Mouse (Mus musculus) midbrain, embryonic 11.5 days (tissue): ENCODE measurements at regions not wholly inside any gene's neighbourhood (a gene's known extent, or its start where the extent isn't known, plus 50 kb on each side); places are given as distances from the start of the nearest gene placed in this dataset.

Experiments used
- ATAC-seq: fragments of 200-750 bp; cut with Nextera tagmentation; 2 replicates; pipeline ENCODE4 v1.8.0; 2017; ENCODE audit warnings: moderate TSS enrichment, moderate library complexity; ENCODE audit not compliant: low FRiP score
- DNase-seq: peaks from one replicate; pipeline ENCODE4 v3.0.0; 2015; ENCODE audit warnings: low spot score; ENCODE audit errors: missing footprints
- H3K27ac ChIP-seq: fragments of 300-500 bp; sonication (generic); 2 replicates; pipeline ENCODE4 v1.5.1; 2014; ENCODE audit warnings: low read depth, low read length
- H3K27me3 ChIP-seq: fragments of 300-500 bp; sonication (generic); 2 replicates; pipeline ENCODE4 v1.6.1; 2014; ENCODE audit warnings: mild to moderate bottlenecking, low read length, moderate library complexity, mixed read lengths; ENCODE audit not compliant: control insufficient read depth, insufficient read depth
- H3K36me3 ChIP-seq: fragments of 300-500 bp; sonication (generic); 2 replicates; pipeline ENCODE4 v1.6.1; 2014; ENCODE audit warnings: mild to moderate bottlenecking, low read length, moderate library complexity, mixed read lengths; ENCODE audit not compliant: control insufficient read depth, insufficient read depth
- H3K4me1 ChIP-seq: fragments of 300-500 bp; sonication (generic); 2 replicates; pipeline ENCODE4 v1.6.1; 2014; ENCODE audit warnings: low read length; ENCODE audit not compliant: control insufficient read depth, insufficient read depth
- H3K4me2 ChIP-seq: fragments of 300-500 bp; sonication (generic); 2 replicates; pipeline ENCODE4 v1.6.1; 2014; ENCODE audit warnings: mild to moderate bottlenecking, moderate library complexity
- H3K4me3 ChIP-seq: fragments of 300-500 bp; sonication (generic); 2 replicates; pipeline ENCODE4 v1.5.1; 2014; ENCODE audit warnings: low read depth, low read length
- H3K9ac ChIP-seq: fragments of 300-500 bp; sonication (generic); 2 replicates; pipeline ENCODE4 v1.6.1; 2014; ENCODE audit warnings: low read length
- H3K9me3 ChIP-seq: fragments of 300-500 bp; sonication (generic); 2 replicates; pipeline ENCODE4 v1.6.1; 2016; ENCODE audit warnings: low read length; ENCODE audit not compliant: control insufficient read depth
- whole genome bisulfite sequencing: fragments of 180-500 bp; shearing (Covaris S2); extraction: QIAGEN DNeasy Blood & Tissue Kit; methylation state at CpG from one replicate; pipeline ENCODE4 v1.1.7; 2014; 5-methylcytosine and 5-hydroxymethylcytosine counted together

GRCm38 (mm10) chr3:6887936-6888335, 267.7 kb upstream of the 1700008P02Rik start:
- H3K4me1 ChIP-seq, result no peaks in the 10 kb centered on the region
- H3K27ac ChIP-seq, result no peak overlapping the region
- H3K9me3 ChIP-seq, result no peaks in the 10 kb centered on the region
- ATAC-seq (no peak), DNase-seq (no peak)
- no peaks in the 10 kb centered on the region for H3K36me3 ChIP-seq
- no peak overlapping the region for H3K4me2 ChIP-seq
- no peak overlapping the region for H3K9ac ChIP-seq
- WGBS, result 55% methylated on average over 1 of the region's 1 CpGs
- H3K4me3 ChIP-seq, result no peak overlapping the region
- no peaks in the 10 kb centered on the region for H3K27me3 ChIP-seq

GRCm38 (mm10) chr3:6887053-6887700, 266.9 kb upstream of the 1700008P02Rik start:
- Histone ChIP-seq H3K4me1 (no peaks in the 10 kb centered on the region), H3K27me3 (no peaks in the 10 kb centered on the region), H3K27ac (no peak overlapping the region), H3K9ac (no peak overlapping the region), H3K4me3 (no peak overlapping the region), H3K4me2 (no peak overlapping the region), H3K36me3 (no peaks in the 10 kb centered on the region), H3K9me3 (no peaks in the 10 kb centered on the region)
- DNase-seq, result no peak
- no peak for ATAC-seq
- whole genome bisulfite sequencing, result 85% methylated on average over 7 of the region's 7 CpGs

GRCm38 (mm10) chr3:6886200-6887052, 266.2 kb upstream of the 1700008P02Rik start:
- no peak for DNase-seq
- no peaks in the 10 kb centered on the region for H3K4me1 ChIP-seq
- no peak overlapping the region for H3K9ac ChIP-seq
- no peaks in the 10 kb centered on the region for H3K36me3 ChIP-seq
- H3K27me3 ChIP-seq, result no peaks in the 10 kb centered on the region
- 83% methylated on average over 4 of the region's 4 CpGs for WGBS
- no peak for ATAC-seq
- no peak overlapping the region for H3K27ac ChIP-seq
- no peak overlapping the region for H3K4me2 ChIP-seq
- H3K9me3 ChIP-seq, result no peaks in the 10 kb centered on the region
- no peak overlapping the region for H3K4me3 ChIP-seq

- Histone ChIP-seq H3K27me3 (no peaks in the 10 kb centered on the region), H3K4me3 (no peak overlapping the region), H3K4me1 (no peaks in the 10 kb centered on the region), H3K4me2 (no peak overlapping the region), H3K27ac (no peak overlapping the region), H3K9me3 (no peaks in the 10 kb centered on the region), H3K9ac (no peak overlapping the region), H3K36me3 (no peaks in the 10 kb centered on the region)
- ATAC-seq (no peak), DNase-seq (no peak)
- WGBS, result 90% methylated on average over 1 of the region's 1 CpGs
These were observed 263.2 kb upstream of the 1700008P02Rik start for GRCm38 (mm10) chr3:6883401-6883800.

DNA sequence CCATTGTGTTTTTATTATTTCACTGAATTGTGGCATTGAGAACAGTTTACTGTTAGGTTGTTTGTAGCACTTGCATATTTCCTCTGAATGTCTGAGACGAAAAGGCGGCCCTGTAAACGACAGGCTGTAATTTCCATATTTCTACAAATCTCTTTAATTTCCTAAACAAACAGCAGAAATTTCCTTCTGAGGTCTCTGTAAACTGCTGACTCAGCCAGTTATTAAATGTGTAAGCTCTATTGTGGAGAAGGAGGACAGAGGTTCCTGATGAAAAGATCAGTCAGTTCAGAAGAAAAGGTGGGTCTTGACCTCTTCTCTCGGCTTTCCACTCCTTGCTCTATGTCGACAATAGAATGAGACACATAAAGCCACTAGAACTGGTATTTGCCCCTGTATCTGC, 256.0 kb upstream of the 1700008P02Rik start:
- WGBS, result 80% methylated on average over 5 of the region's 5 CpGs
- no peaks in the 10 kb centered on the region for H3K27me3 ChIP-seq
- H3K4me3 ChIP-seq, result no peak overlapping the region
- no peaks in the 10 kb centered on the region for H3K36me3 ChIP-seq
- no peak for DNase-seq
- no peaks in the 10 kb centered on the region for H3K4me1 ChIP-seq
- no peaks in the 10 kb centered on the region for H3K9me3 ChIP-seq
- no peak overlapping the region for H3K9ac ChIP-seq
- H3K4me2 ChIP-seq, result no peak overlapping the region
- H3K27ac ChIP-seq, result no peak overlapping the region
- ATAC-seq, result no peak

DNA sequence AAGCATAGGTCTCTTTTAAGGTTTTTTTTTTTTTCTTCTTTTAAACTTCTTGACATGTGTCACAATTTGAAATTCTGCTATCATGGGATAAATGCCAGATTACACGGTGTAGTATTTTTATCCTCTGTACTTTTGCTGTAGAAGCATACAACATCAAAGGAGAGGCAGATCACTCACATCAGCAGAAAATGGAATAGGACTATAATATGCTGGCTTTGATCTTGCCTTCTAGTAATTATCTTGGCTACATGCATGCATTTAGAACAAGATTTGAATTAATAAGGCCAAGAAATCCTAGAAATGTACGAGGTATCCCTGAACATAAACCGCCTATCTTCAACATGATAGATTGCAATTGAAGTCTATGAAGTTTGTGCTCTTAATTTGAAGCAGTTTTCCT, 251.9 kb upstream of the 1700008P02Rik start:
- Histone ChIP-seq H3K9ac (no peak overlapping the region), H3K4me2 (no peak overlapping the region), H3K9me3 (no peaks in the 10 kb centered on the region), H3K27me3 (no peaks in the 10 kb centered on the region), H3K27ac (no peak overlapping the region), H3K36me3 (no peaks in the 10 kb centered on the region), H3K4me1 (no peaks in the 10 kb centered on the region), H3K4me3 (no peak overlapping the region)
- ATAC-seq (no peak), DNase-seq (no peak)
- WGBS, result 82% methylated on average over 3 of the region's 3 CpGs

DNA sequence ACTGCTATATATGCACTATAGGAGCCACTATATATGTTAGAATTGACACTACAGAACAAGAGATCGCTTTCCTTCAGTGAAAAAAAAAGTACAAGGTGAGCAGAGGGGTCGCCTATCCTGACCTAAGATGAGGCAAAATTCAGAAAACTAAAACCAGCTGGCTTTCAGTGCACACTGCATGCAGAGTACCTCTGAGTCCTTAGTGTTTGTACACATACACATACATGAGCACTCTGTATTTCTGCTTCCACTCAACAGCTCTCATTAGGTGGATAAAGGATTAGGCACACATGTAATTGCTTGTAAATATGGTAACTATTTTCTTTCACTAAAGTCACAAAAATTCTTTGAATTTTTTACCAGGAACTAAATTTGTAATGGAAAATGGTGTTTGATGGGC, 251.5 kb upstream of the 1700008P02Rik start:
- WGBS, result 82% methylated on average over 2 of the region's 2 CpGs
- Histone ChIP-seq H3K9me3 (no peaks in the 10 kb centered on the region), H3K4me2 (no peak overlapping the region), H3K27me3 (no peaks in the 10 kb centered on the region), H3K36me3 (no peaks in the 10 kb centered on the region), H3K4me1 (no peaks in the 10 kb centered on the region), H3K4me3 (no peak overlapping the region), H3K27ac (no peak overlapping the region), H3K9ac (no peak overlapping the region)
- ATAC-seq, result no peak
- DNase-seq, result no peak

DNA sequence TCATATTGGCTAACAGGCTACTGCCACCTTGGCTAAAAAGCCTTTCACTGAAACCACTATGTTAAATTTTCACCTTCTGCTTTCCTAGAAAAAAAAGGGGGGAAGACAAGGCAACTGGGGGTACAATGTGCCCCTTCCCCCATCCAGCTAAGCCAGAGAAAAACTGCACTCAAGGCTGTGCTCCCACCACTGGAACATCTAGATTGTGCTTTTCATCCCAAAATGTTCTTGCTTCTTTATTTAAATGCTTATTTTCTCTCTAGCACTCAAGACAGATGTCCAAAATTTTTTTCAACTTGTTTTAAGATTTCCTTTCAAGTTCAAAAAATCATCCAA, 245.9 kb upstream of the 1700008P02Rik start:
- H3K36me3 ChIP-seq, result no peaks in the 10 kb centered on the region
- ATAC-seq, result no peak
- H3K4me2 ChIP-seq, result no peak overlapping the region
- no peak overlapping the region for H3K27ac ChIP-seq
- no peak for DNase-seq
- no peaks in the 10 kb centered on the region for H3K4me1 ChIP-seq
- no peaks in the 10 kb centered on the region for H3K27me3 ChIP-seq
- no peak overlapping the region for H3K4me3 ChIP-seq
- H3K9me3 ChIP-seq, result no peaks in the 10 kb centered on the region
- no peak overlapping the region for H3K9ac ChIP-seq

DNA sequence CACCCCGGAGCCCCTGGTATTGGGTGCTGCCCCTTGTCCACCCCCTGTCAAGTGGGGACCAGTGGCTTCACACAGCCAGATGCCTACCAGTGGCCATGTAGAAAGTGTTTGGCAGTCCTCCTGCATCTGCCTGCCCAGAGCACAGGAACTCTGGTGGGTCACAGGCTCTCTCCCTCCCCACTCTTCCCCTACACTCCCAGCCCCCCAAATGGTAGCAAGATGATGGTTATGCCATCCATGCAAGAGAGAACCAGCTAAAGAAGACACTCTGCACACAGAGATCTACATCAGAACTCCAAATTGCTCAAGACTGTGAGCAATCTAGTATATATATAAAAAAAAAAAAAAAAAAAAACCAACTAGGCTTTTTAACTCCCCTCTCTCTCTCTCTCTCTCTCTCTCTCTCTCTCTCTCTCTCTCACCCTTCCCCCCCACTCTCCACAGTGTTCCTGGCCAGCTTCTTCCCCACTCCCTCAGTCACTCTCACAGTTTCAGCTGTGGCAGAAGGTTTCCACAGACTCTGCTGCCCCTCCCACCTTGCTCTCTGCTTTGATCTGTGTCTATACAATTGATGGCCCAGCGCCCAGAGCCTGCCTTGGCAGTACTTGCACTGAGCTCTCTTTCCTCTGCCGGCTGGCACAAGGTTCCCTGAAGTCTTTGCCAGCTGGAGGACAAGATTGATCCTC, 245.4 kb upstream of the 1700008P02Rik start:
- Histone ChIP-seq H3K36me3 (no peaks in the 10 kb centered on the region), H3K4me2 (no peak overlapping the region), H3K27me3 (no peaks in the 10 kb centered on the region), H3K9ac (no peak overlapping the region), H3K4me1 (no peaks in the 10 kb centered on the region), H3K27ac (no peak overlapping the region), H3K4me3 (no peak overlapping the region), H3K9me3 (no peaks in the 10 kb centered on the region)
- ATAC-seq, result no peak
- no peak for DNase-seq
- 70% methylated on average over 3 of the region's 3 CpGs for WGBS
